Mouse (Mus musculus): Measurements from ENCODE around the gene Ell. TPM values are rescaled to one million over a fixed set of nuclear protein-coding genes. Genes with fewer than 3 reads are reported as not detected.

Ell gene
- polyA plus RNA-seq (2017; shearing (Covaris generic)) = 10 to 100 TPM; 25.7 to 27.7 TPM

GRCm38 (mm10) chr8:70539077-70539813, at the start of gene Ell:
TSS of gene Ell (plus strand) at chr8:70539457.

GRCm38 (mm10) chr8:70492664-70493640, 46.3 kb upstream of the Ell start, which contains the start of gene Crlf1:
TSS of gene Crlf1 (plus strand) at chr8:70493158.

GRCm38 (mm10) chr8:70506328-70507026, 32.8 kb upstream of the Ell start, which contains the start of gene Rex1bd:
TSS of gene Rex1bd (minus strand) at chr8:70506752.

GRCm38 (mm10) chr8:70510228-70510915, 28.9 kb upstream of the Ell start, which contains the start of gene Uba52:
TSS of gene Uba52 (minus strand) at chr8:70510801.

GRCm38 (mm10) chr8:70527512-70528181, 11.6 kb upstream of the Ell start, which contains the start of the genes Fkbp8 and Kxd1:
TSS of gene Fkbp8 (plus strand) at chr8:70527724.
TSS of gene Kxd1 (minus strand) at chr8:70527956.

GRCm38 (mm10) chr8:70593961-70594609, 54.8 kb downstream of the Ell start, which contains the start of gene Isyna1:
TSS of gene Isyna1 (plus strand) at chr8:70594373.

GRCm38 (mm10) chr8:70608749-70609367, 69.6 kb downstream of the Ell start, which contains the start of gene Ssbp4:
TSS of gene Ssbp4 (minus strand) at chr8:70608872.

GRCm38 (mm10) chr8:70615894-70616293, 76.6 kb downstream of the Ell start, which contains the start of gene Lrrc25:
TSS of gene Lrrc25 (plus strand) at chr8:70616155.

GRCm38 (mm10) chr8:70632346-70632892, 93.2 kb downstream of the Ell start, which contains the start of gene Gdf15:
TSS of gene Gdf15 (minus strand) at chr8:70632456.

Other genes with a start within 250 kb of the Ell start
- 10 to 100 TPM; 49.1 to 66.3 TPM for gene Ddx49, start 237.0 kb upstream of the Ell start, polyA plus RNA-seq (2017; shearing (Covaris generic))
- gene Cope, start 236.9 kb upstream of the Ell start, polyA plus RNA-seq (2017; shearing (Covaris generic)) = 100 to 1,000 TPM; 346 to 377 TPM
- gene Cers1, start 223.7 kb upstream of the Ell start, polyA plus RNA-seq (2017; shearing (Covaris generic)) = not detected
- under 1 TPM; 0.36 to 0.39 TPM for gene Gdf1, start 209.6 kb upstream of the Ell start, polyA plus RNA-seq (2017; shearing (Covaris generic))
- 10 to 100 TPM; 55.4 to 75.0 TPM for gene Upf1, start 186.2 kb upstream of the Ell start, polyA plus RNA-seq (2017; shearing (Covaris generic))
- gene Comp, start 165.9 kb upstream of the Ell start, polyA plus RNA-seq (2017; shearing (Covaris generic)) = 1 to 10 TPM; 1.0 to 2.2 TPM
- gene Crtc1, start 99.9 kb upstream of the Ell start, polyA plus RNA-seq (2017; shearing (Covaris generic)) = 10 to 100 TPM in 1 of 2 experiments, 1 to 10 TPM in 1; 9.8 to 11.8 TPM
- 10 to 100 TPM; 10.3 to 17.8 TPM for gene Klhl26, start 62.5 kb upstream of the Ell start, polyA plus RNA-seq (2017; shearing (Covaris generic))
- gene Tmem59l, start 52.1 kb upstream of the Ell start, polyA plus RNA-seq (2017; shearing (Covaris generic)) = not detected
- not detected for gene Crlf1, start 46.3 kb upstream of the Ell start, polyA plus RNA-seq (2017; shearing (Covaris generic))
- gene Rex1bd, start 32.7 kb upstream of the Ell start, polyA plus RNA-seq (2017; shearing (Covaris generic)) = 100 to 1,000 TPM; 103 to 125 TPM
- gene Uba52, start 28.7 kb upstream of the Ell start, polyA plus RNA-seq (2017; shearing (Covaris generic)) = 1,000 to 10,000 TPM in 1 of 2 experiments, 100 to 1,000 TPM in 1; 932 to 1,504 TPM
- 100 to 1,000 TPM; 372 to 404 TPM for gene Fkbp8, start 11.7 kb upstream of the Ell start, polyA plus RNA-seq (2017; shearing (Covaris generic))
- 100 to 1,000 TPM; 108 to 123 TPM for gene Kxd1, start 11.5 kb upstream of the Ell start, polyA plus RNA-seq (2017; shearing (Covaris generic))
- 10 to 100 TPM; 31.5 to 78.3 TPM for gene Isyna1, start 54.9 kb downstream of the Ell start, polyA plus RNA-seq (2017; shearing (Covaris generic))
- 100 to 1,000 TPM; 121 to 146 TPM for gene Ssbp4, start 69.4 kb downstream of the Ell start, polyA plus RNA-seq (2017; shearing (Covaris generic))
- under 1 TPM; 0.38 to 0.74 TPM for gene Lrrc25, start 76.7 kb downstream of the Ell start, polyA plus RNA-seq (2017; shearing (Covaris generic))
- gene Gdf15, start 93.0 kb downstream of the Ell start, polyA plus RNA-seq (2017; shearing (Covaris generic)) = not detected
- 1 to 10 TPM; 4.7 to 9.1 TPM for gene Pgpep1, start 120.9 kb downstream of the Ell start, polyA plus RNA-seq (2017; shearing (Covaris generic))
- 100 to 1,000 TPM; 348 to 441 TPM for gene Lsm4, start 133.8 kb downstream of the Ell start, polyA plus RNA-seq (2017; shearing (Covaris generic))
- 100 to 1,000 TPM; 757 to 879 TPM for gene Jund, start 159.5 kb downstream of the Ell start, polyA plus RNA-seq (2017; shearing (Covaris generic))
- not detected for gene Iqcn, start 164.0 kb downstream of the Ell start, polyA plus RNA-seq (2017; shearing (Covaris generic))
- not detected for gene Gm3336, start 179.1 kb downstream of the Ell start, polyA plus RNA-seq (2017; shearing (Covaris generic))
- gene Pde4c, start 184.3 kb downstream of the Ell start, polyA plus RNA-seq (2017; shearing (Covaris generic)) = 1 to 10 TPM; 1.0 to 1.3 TPM
- 10 to 100 TPM in 1 of 2 experiments, 1 to 10 TPM in 1; 9.7 to 16.6 TPM for gene Rab3a, start 215.2 kb downstream of the Ell start, polyA plus RNA-seq (2017; shearing (Covaris generic))
- gene Mpv17l2, start 221.5 kb downstream of the Ell start, polyA plus RNA-seq (2017; shearing (Covaris generic)) = 10 to 100 TPM; 59.1 to 73.1 TPM
- 10 to 100 TPM; 13.9 to 22.7 TPM for gene Pik3r2, start 237.3 kb downstream of the Ell start, polyA plus RNA-seq (2017; shearing (Covaris generic))